Mouse (Mus musculus) adrenal gland, adult 2 months (tissue): ENCODE results near the gene Dnajb3. TPM values are rescaled to one million over a fixed set of nuclear protein-coding genes. Genes with fewer than 3 reads are reported as not detected.
"Not testable (repeated sequence)": the region's sequence is repeated elsewhere in the genome, so short reads cannot be mapped to it uniquely, and the experiment has no call there.

ENCODE experiments used
- DNase-seq: peaks from one replicate; pipeline ENCODE4 v3.0.0; 2021
- polyA plus RNA-seq: library from polyadenylated mRNA; depleted of rRNA; stranded (reverse); fragments of >200 nt; gene quantifications from 2 replicates; pipeline ENCODE4 v1.2.3, GENCODE M21; 2012
- total RNA-seq, 2 experiments: library from RNA; stranded (reverse); gene quantifications; 2 replicates each; pipeline ENCODE4 v1.2.3; 2021

Dnajb3 gene
- total and polyA plus RNA-seq, 3 experiments, result 1.8 to 3.7 (median 3.1) TPM

DNA sequence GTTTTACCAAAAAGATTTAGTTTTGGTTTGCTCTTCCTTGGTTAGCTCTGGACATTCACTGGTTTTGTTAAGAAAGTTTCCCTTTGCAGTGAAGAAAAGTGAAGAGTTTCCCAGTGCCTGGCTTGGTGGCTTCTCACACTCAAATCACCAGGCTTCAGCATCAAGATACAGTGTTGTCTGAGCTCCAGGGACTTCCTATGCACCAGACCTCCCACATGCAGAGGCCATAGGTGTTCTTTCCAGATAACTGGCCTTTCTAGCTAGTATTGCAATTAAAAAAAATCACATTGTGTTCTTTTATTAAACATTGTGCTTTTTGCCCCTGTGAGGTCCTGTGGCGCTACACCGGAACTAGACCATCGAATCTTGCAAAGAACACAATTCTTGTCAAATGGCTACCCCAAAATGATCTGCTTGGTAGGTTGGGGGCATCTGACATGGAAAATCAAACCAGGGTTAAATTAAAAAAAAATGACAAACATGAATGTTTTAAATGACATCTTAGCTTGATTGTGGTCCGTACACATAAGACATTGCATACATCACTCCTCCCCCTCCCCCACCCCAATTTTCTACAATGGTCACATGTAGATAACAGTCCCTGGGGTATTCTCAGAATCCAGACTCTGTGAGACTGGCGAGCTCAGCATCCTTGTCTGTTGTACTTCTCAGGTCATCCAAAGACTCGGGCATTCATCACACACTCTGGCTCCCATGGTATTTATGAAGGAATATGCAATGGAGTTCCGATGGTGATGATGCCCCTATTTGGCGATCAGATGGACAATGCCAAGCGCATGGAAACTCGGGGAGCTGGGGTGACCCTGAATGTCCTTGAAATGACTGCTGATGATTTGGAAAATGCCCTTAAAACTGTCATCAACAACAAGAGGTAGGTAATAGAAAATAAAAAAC, 10.1 kb upstream of the Dnajb3 start:
- no peak for DNase-seq

DNA sequence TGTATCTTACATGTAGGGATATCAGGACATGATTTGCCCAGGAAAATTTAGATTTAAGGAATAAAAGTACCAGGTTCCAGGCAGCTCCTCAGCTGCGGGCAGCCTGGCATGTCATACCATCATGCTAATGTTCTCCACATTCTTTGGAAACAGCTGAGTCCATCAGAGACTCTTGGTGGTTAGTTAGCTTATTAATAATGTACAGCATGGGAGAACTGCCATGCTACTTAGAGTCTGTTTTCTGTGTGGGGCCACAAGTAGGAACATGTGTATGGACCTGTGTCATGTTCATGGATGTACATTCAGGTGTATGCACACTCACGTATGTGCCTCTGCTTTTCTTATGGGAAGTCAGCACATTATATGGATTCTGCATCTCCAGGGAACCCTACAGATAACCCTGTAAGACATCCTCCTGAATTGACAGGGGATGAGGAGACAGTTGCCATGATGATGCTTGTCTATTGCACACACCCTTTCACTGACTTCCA, 8.9 kb upstream of the Dnajb3 start:
- DNase-seq, result no peak

- DNase-seq, result peak; percentile 45
Measured at GRCm38 (mm10) chr1:88213766-88214461, 8.3 kb upstream of the Dnajb3 start.

GRCm38 (mm10) chr1:88213061-88213460, 7.5 kb upstream of the Dnajb3 start:
- no peak for DNase-seq

GRCm38 (mm10) chr1:88212341-88213045, 6.9 kb upstream of the Dnajb3 start:
- no peak for DNase-seq

DNA sequence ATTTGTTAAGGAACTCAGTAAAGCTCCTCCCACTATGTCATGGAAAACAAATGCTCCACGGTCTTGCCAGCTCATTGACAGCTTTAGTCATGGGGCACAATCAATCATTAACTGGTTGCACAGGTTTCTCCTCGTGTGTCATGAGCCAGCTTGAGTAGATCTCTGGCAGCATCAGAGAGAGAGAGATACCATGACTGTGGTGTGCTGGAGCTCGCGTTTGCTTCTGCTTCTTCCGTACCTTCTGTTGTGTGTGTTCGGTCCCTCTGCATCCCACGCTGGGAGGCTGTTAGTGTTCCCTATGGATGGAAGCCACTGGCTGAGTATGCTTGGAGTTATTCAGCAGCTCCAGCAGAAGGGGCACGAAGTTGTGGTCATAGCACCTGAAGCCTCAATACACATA, 6.2 kb upstream of the Dnajb3 start, which contains the start of gene Ugt1a1:
Ugt1a1 (plus strand) TSS at position 148 of the 400 bp plus-strand sequence.
- peak; percentile 60 for DNase-seq

DNA sequence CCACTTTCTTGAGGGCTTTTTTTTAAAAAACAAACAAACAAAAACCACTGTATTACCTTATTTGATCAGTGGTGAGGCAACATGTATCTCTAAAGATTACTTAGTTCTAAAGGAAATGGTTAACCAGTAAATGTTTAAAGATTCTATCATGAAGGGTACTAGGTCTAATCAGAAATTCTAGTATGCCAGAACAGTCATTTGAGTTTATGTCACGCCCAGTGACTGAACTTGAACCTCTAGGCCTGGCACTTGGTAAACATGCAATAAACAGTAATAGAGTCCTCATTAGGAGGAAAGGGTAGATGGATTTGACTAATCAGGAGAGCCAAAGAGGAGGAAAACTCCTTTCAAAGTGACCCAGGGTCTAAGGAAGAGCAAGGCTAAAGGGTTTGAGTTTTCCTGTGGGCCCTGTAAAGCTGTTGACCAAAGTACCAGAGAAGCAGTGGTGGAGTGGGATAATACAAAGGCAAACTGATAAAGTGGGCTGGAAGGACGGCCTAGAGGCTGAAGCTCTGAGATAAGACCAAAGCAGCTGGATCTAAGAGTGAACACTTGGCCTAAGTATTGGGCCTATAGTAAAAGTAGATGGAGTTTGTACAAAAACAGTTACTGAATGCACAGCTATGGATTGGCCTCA, 1.4 kb upstream of the Dnajb3 start:
- DNase-seq, result no peak

DNA sequence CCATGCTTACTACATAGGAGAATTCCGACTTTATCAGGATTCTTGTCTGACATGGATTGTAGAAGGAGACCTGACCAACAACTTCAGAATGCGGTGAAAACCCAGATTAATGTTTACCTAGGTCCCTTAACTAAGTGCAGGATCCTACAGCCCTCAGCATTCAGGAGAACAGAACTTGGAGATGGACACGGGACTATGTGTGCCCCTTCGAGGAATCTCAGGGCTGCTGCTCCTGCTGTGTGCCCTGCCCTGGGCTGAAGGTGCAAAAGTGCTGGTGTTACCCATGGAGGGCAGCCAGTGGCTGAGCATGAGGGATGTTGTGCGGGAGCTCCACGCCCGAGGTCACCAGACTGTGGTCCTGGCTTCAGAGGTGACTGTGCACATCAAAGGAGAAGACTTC, 5.1 kb downstream of the Dnajb3 start, which contains the start of gene Ugt1a2:
Ugt1a2 (plus strand) TSS at position 146 of the 400 bp plus-strand sequence.
- no peak for DNase-seq

- DNase-seq, result no peak
Measured at GRCm38 (mm10) chr1:88199996-88200395, 5.6 kb downstream of the Dnajb3 start.

DNA sequence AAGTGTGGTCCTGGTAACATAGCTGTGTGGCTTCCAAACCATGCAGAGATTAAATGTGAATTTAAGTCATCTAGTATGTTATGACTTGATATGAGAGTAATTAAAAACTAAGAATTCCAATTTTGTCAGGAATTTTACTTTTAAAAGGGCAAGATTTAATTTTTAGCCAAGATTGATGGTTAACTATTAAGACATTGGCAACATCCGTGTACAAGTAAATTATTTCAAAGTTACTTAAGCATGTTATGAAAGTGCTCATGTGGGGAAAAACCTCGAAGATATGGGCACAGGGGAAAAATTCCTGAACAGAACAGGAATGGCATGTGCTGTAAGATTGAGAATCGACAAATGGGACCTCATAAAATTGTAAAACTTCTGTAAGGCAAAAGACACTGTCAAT, 8.1 kb downstream of the Dnajb3 start:
- no peak for DNase-seq

DNA sequence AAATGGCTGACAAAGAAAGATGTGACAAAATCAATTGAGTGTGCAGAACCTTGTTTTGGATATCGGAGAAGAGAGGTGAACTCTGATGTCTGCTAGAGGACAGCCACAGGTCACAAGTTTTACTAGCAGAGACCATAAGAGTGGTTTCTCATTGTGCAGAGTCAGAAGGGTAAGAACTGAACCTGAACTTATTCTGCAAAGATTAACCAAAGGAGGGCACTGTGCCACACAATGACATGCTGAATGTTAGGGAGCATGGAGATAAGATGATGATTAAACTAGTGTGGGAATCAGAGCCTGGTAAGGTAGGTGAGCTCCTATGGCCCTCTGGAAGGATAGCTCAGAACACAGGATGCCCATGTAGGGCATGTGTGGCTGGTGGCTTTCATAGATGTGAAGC, 9.9 kb downstream of the Dnajb3 start:
- peak; percentile 50 for DNase-seq

GRCm38 (mm10) chr1:88192136-88192535, 13.4 kb downstream of the Dnajb3 start:
- no peak for DNase-seq

DNA sequence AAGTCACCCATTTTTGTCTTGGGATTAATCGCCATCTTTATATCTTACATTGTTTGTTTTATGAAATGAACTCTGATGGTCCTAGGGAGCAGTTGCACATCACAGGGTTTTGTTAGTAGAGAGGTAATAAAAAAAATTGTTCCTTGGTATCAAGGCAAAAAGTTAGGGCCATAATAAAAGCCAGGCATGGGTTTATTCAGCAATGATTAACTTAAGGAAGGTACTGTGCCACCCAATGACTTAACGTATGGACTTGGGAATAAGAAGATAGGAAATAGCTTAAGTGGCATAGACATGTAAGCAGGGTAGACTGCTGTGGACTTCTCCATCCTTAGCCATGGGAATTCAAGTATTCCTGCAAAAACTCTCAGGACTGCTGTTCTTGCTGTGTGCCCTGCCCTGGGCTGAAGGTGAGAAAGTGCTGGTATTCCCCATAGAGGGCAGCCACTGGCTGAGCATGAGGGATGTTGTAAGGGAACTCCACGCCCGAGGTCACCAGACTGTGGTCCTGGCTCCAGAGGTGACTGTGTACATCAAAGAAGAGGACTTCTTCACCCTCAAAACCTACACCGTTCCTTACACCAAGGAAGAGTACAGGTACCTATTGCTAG, 19.2 kb downstream of the Dnajb3 start:
- DNase-seq, result no peak

DNA sequence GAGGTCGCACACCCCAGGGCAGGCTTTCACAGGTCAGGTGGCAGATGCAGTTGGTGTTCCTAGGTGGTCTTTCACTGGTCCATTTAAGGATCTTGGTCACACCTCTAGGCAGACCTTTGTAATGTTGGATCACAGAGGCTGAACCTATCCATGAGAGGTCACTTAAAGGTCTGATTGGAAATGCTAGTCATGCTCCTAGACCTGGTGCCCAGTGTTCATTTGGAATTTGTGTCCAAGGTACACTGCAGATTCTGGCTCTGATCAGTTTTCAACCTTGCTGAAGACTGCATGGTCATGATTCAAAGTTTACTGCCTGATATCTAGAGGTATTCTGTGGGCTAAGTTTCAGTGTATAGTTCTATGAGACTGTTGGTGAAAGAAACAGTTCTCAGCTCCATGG, 25.9 kb downstream of the Dnajb3 start:
- DNase-seq, result no peak

DNA sequence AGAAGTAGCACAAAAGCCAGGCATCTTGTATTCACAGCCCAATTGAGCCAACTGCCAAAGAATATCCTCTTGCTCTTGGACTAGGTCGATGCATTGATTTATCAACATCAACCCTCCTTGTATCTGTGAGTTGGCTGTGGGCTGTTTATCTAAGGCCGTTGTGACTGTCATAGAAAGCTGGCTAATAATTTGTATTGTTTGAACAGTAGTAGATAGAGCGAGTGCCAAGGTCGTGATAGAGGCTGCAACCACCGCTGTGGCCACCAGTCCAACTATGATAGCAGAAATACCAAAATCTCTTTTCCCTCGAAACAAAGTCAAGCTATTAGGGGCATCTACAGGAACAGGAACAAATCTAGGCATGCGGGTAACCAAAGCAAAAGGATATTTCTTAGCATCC, 33.4 kb downstream of the Dnajb3 start:
- not testable (repeated sequence) for DNase-seq

GRCm38 (mm10) chr1:88165711-88166110, 39.9 kb downstream of the Dnajb3 start, which contains the start of gene Ugt1a5:
Gene Ugt1a5, plus strand, starts transcription at chr1:88166012.
- DNase-seq, result no peak

DNA sequence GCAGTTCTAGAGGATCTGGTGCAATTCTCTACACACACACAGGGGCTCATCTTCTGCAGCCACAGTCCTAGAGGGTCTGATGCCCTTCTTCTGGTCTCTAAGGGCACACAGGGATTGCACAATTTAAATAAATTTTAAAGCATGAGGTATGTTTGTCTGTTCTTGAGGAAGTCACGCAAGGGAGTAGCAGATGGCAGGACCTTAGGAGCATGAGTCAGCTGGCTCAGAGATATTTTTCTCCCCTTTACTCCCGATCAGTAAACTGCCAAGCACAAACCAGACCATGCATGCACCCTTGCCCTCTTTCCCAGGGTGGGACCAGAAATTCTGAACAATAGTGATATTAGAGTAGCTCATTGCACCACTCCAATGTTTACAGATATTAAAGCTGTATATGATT, 47.2 kb downstream of the Dnajb3 start:
- DNase-seq, result no peak
